Mouse (Mus musculus) large intestine, adult 2 months (tissue): ENCODE results near the gene Armc12. TPM values are rescaled to one million over a fixed set of nuclear protein-coding genes. Genes with fewer than 3 reads are reported as not detected.

Experiments used
- DNase-seq: peaks from one replicate; pipeline ENCODE4 v3.0.0-alpha.2; 2012; ENCODE audit warnings: low read depth, low spot score
- WGBS: fragments of 180-500 bp; shearing (Covaris S2); methylation state at CpG from one replicate; pipeline ENCODE4 v1.1.7; 2018; 5-methylcytosine and 5-hydroxymethylcytosine counted together
- polyA plus RNA-seq: library from polyadenylated mRNA; depleted of rRNA; stranded (reverse); fragments of >200 nt; gene quantifications from 2 replicates; pipeline ENCODE4 v1.2.3, GENCODE M21; 2012; rRNA removed

Armc12 gene
- not detected in 2 replicates for polyA plus RNA-seq

GRCm38 (mm10) chr17:28530506-28530905 lies at the start of gene Armc12:
Armc12 (plus strand) TSS chr17:28530806.
- WGBS = 92% methylated on average over 6 of the region's 6 CpGs
- DNase-seq = no peak

GRCm38 (mm10) chr17:28484704-28485445 lies 45.7 kb upstream of the Armc12 start:
- 3% methylated on average over 30 of the region's 30 CpGs for WGBS
- no peak for DNase-seq

DNA sequence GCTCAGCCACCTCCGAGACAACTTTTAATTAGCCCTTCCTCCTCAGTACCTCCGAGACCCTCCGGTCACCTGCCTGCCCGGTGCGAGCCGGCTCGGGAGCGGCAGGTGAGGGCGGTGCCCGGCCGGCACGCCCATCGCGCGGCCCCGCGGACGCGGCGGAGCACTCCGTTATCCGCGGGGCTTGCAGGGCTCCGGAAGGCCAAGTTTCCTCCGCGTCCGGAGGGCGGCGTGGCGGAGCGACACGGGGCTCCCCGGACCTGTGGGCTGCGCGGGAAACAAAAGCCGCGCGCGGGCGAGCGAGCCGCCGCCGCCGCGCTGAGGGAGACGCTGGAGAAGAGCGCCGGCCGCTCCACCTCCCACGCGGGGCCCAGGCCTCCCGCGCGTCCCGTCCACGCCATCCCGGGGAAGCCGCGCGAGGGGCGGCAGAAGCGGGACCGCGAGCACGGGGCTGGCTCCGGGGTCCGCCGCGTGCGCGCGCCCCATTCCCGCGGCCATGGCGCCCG lies 45.1 kb upstream of the Armc12 start:
- no peak for DNase-seq
- WGBS = under 1% methylated on average over 70 of the region's 77 CpGs

GRCm38 (mm10) chr17:28485977-28486400 lies 44.6 kb upstream of the Armc12 start:
- peak; percentile 85 for DNase-seq
- WGBS = 1% methylated on average over 58 of the region's 58 CpGs

- WGBS = 84% methylated on average over 6 of the region's 6 CpGs
- DNase-seq = no peak
Measured at GRCm38 (mm10) chr17:28486720-28487119, 43.9 kb upstream of the Armc12 start.

GRCm38 (mm10) chr17:28487584-28488257 lies 42.9 kb upstream of the Armc12 start:
- DNase-seq = no peak

GRCm38 (mm10) chr17:28488258-28489013 lies 42.2 kb upstream of the Armc12 start:
- DNase-seq = no peak
- WGBS = 64% methylated on average over 7 of the region's 7 CpGs

More at GRCm38 (mm10) chr17:28487584-28488257, 42.9 kb upstream of the Armc12 start:
- 74% methylated on average over 18 of the region's 18 CpGs for WGBS

DNA sequence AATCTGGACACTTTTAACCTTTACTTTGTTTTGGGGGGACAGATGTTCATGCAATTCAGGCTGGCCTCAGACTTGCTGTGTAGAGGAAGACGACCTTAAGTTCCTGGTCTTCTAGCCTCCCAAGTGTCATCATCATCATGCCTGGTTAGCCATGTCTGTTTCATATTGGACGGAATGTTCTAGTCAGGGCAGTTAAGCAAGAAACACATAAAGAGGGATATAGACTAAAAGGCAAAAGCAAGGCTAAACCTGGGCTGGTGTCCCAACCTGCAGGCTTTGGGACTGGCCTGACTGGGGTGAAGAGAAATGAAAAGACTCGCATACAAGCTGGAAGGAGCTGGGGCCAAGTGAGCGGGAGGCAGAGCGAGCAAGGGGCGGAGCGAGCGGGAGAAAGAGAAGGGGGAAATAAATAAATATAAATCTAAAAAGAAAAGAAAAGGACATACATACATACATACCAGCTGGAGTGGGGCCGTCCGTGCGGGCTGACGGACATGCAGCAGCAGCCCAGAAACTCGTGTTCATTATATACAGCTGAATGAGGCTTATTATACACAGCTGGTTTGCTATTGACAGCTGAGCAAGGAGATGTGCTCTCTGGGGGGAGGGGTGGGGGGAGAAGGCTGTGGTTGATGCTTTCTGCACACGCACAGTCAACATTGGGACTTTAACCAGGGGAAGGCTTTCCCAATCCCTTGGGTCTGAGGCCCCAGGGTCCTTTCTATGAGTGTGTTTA lies 39.4 kb upstream of the Armc12 start:
- WGBS = 79% methylated on average over 14 of the region's 14 CpGs
- no peak for DNase-seq

DNA sequence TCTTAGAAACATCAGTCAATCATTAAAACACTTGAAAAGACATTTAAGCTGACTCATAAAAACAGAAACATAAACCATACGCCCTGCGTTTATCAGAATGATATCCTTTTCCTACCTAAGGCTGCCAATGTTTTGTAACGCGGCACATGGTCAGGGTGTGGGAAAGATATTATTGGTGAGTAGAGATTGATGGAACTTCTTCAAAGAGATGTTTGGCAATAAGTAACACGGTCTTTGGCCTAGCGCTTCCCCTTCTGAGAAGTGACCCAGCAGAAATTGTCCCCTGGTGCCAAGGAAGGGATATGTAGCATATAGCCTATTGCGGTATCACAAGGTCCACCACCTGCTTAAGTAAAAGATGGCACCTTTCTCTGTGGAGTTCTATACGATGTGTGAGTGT lies 34.8 kb upstream of the Armc12 start:
- no peak for DNase-seq

GRCm38 (mm10) chr17:28499190-28499589 lies 31.4 kb upstream of the Armc12 start:
- 79% methylated on average over 2 of the region's 2 CpGs for WGBS
- no peak for DNase-seq

More for the DNA sequence above, 34.8 kb upstream of the Armc12 start:
- 27% methylated on average over 8 of the region's 8 CpGs for WGBS

DNA sequence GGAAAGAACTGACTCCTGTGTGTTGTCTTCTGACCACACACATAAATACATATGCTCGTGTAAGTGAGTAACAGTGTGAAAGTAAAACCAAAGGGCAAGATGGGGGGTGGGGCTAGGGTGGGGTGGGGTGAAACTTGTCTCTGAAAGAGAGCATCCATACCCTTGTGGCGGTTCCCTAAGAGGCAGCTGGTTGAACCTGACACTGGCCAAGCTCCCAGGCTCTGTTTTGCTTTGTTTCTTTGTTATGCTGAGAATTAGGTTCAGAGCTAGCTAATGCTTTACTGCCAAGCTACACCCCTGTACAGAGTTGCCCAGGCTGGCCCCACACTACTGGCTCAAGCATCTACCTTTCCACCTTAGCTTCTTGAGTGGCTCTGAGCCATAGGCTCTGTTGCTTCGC lies 30.1 kb upstream of the Armc12 start:
- WGBS = 77% methylated on average over 3 of the region's 3 CpGs
- DNase-seq = no peak

- DNase-seq = no peak
- 56% methylated on average over 7 of the region's 7 CpGs for WGBS
Measured at GRCm38 (mm10) chr17:28502196-28502821, 28.3 kb upstream of the Armc12 start.

- DNase-seq = no peak
- WGBS = 82% methylated on average over 6 of the region's 6 CpGs
Measured at GRCm38 (mm10) chr17:28504182-28504581, 26.4 kb upstream of the Armc12 start.

DNA sequence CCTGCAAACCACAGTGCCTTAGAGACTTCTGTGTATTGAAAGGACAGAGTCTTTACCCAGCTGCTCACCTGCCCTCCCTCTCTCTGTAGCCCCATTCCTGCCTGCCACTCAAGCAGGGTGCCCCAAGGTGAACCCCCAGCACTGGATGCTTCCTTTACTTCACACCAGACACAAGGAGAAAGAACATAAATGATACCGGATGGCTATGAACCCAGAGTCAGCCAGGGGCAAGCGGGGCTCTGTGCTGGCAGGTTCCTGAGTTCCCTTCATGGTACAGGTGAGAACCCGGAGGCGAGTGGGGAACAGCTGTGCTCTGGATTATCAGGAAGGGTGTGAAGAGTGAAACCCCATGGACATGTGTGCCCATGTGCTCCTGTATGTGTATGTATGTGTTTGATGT lies 25.0 kb upstream of the Armc12 start:
- 95% methylated on average over 4 of the region's 4 CpGs for WGBS
- DNase-seq = no peak

GRCm38 (mm10) chr17:28506895-28507294 lies 23.7 kb upstream of the Armc12 start:
- whole genome bisulfite sequencing = 43% methylated on average over 5 of the region's 5 CpGs
- no peak for DNase-seq

DNA sequence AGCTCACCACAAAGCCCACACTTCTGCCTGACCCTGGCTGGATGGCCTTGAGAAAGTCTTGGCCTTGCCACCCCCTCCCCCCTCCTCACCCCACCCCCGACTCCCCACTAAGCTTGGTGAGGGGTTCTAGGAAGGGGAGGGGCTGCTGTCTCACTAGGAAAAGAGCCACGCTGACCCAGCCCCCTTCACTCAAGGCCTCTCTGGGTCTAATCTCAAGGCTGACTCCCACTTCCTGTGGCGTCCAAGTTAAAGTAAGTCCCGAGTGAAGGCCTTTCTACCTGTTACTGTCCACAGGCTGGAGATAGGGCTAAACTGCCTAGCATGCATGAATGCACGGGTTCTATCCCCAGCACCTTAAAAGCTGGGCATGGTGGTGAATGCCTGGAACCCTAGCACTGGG lies 23.1 kb upstream of the Armc12 start:
- WGBS = 70% methylated on average over 5 of the region's 5 CpGs
- no peak for DNase-seq

DNA sequence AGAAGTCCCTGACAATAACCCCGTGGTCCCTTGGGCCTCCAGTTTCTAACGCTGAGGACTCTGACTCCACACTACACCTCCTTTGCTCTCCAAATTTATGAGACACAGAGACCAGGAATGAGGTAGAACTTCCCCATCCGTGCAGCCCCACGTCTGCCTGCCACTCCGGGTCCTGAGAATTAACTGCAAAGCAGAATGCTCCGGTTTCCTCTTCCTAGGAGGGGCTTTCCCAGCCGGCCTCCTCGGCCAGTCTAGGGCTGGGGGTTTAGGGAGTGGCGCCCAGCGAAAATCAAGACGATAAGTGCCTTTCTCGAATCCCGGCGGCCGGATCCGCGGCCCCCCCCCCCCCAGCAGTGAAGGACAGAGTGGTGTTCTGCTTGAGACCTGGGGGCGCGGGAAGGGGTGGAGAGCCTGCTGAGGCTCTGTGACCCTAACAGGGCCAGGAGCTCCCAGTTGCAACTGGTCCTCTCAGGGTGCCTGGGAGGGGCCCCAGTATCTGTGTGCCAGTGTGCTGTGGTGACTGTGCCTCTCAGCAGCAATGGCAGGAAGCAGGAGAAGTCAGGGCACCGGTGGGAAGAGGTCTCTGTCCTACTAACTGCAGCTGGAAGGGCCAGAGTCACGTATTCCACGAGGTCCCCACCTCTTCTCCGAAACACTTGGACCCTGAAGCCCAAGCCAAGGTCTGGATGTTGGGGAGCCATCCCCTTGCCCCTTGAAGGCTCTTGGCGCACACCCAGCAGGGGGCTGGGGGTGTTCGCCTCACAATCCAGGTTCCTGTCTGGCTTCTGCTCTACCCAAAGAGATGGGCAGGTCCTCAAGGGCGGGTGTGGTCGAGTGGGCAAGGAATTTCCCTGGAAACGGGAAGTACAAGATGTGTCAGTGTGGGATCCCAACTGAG lies 19.9 kb upstream of the Armc12 start:
- WGBS = 23% methylated on average over 28 of the region's 28 CpGs
- DNase-seq = no peak
